Mouse (Mus musculus) heart, embryonic 15.5 days (tissue): ENCODE results near the gene Mrps34. TPM values are rescaled to one million over a fixed set of nuclear protein-coding genes. Genes with fewer than 3 reads are reported as not detected.

Source experiments
- ATAC-seq: fragments of 200-750 bp; cut with Nextera tagmentation; replicated peaks from 2 replicates; pipeline ENCODE4 v1.8.0; 2017; ENCODE audit warnings: low read depth, moderate TSS enrichment; ENCODE audit not compliant: insufficient number of reproducible peaks, insufficient read depth, low FRiP score
- H3K27ac ChIP-seq: fragments of 300-500 bp; sonication (generic); 2 replicates; pipeline ENCODE4 v1.5.1; 2015; ENCODE audit warnings: mild to moderate bottlenecking, inconsistent platforms
- H3K27me3 ChIP-seq: fragments of 300-500 bp; sonication (generic); 2 replicates; pipeline ENCODE4 v1.6.1; 2015; ENCODE audit warnings: inconsistent platforms
- H3K36me3 ChIP-seq: fragments of 300-500 bp; sonication (generic); 2 replicates; pipeline ENCODE4 v1.6.1; 2015; ENCODE audit warnings: mild to moderate bottlenecking, inconsistent platforms
- H3K4me1 ChIP-seq: fragments of 300-500 bp; sonication (generic); replicated peaks from 2 replicates; pipeline ENCODE4 v1.6.1; 2015; ENCODE audit warnings: inconsistent platforms
- H3K4me2 ChIP-seq: fragments of 300-500 bp; sonication (generic); 2 replicates; pipeline ENCODE4 v1.6.1; 2015; ENCODE audit warnings: inconsistent platforms, mild to moderate bottlenecking, moderate library complexity
- H3K4me3 ChIP-seq: fragments of 300-500 bp; sonication (generic); 2 replicates; pipeline ENCODE4 v1.5.1; 2015; ENCODE audit warnings: mild to moderate bottlenecking, inconsistent platforms
- H3K9ac ChIP-seq: fragments of 300-500 bp; sonication (generic); 2 replicates; pipeline ENCODE4 v1.6.1; 2015; ENCODE audit warnings: mild to moderate bottlenecking, inconsistent platforms
- H3K9me3 ChIP-seq: fragments of 300-500 bp; sonication (generic); replicated peaks from 2 replicates; pipeline ENCODE4 v1.6.1; 2016; ENCODE audit warnings: inconsistent platforms
- WGBS: fragments of 180-500 bp; shearing (Covaris S2); methylation state at CpG from one replicate; pipeline ENCODE4 v1.1.7; 2015; ENCODE audit warnings: mixed read lengths; 5-methylcytosine and 5-hydroxymethylcytosine counted together
- polyA plus RNA-seq: library from polyadenylated mRNA; unstranded; fragments of >200 nt; fragmentation: Nextera tagmentation; extraction: Ambion mirVana; gene quantifications from 2 replicates; pipeline ENCODE4 v1.2.1, GENCODE M21; 2015

Gene Mrps34
- 74.7 and 78.0 TPM in 2 replicates for polyA plus RNA-seq

- WGBS: under 1% methylated on average over 62 of the region's 62 CpGs
- H3K9ac ChIP-seq: peak within 1 kb of the TSS; percentile 91
- H3K4me2 ChIP-seq: peak within 1 kb of the TSS; percentile 94
- H3K27me3 ChIP-seq: no peaks in the 10 kb centered on the region
- H3K36me3 ChIP-seq: peaks cover 60% of the 10 kb centered on the region
- ATAC-seq: peak; percentile 33; the same call in 1 of the 2 replicates
- peak within 1 kb of the TSS; percentile 81 for H3K4me3 ChIP-seq
- H3K9me3 ChIP-seq: no peaks in the 10 kb centered on the region
- peaks cover 47% of the 10 kb centered on the region for H3K4me1 ChIP-seq
- peak within 1 kb of the TSS; percentile 91 for H3K27ac ChIP-seq
Observed at GRCm38 (mm10) chr17:24894995-24895547, at the start of gene Mrps34, which contains the start of gene Eme2. Gene Mrps34, plus strand, starts transcription at chr17:24895116. Gene Eme2, minus strand, starts transcription at chr17:24895087.

- no peaks in the 10 kb centered on the region for H3K36me3 ChIP-seq
- H3K9ac ChIP-seq: no peak overlapping the region
- ATAC-seq: no peak
- no peak overlapping the region for H3K27ac ChIP-seq
- WGBS: 94% methylated on average over 1 of the region's 1 CpGs
- H3K4me3 ChIP-seq: no peak overlapping the region
- H3K27me3 ChIP-seq: no peaks in the 10 kb centered on the region
- H3K9me3 ChIP-seq: no peaks in the 10 kb centered on the region
- peaks cover 19% of the 10 kb centered on the region for H3K4me1 ChIP-seq
- H3K4me2 ChIP-seq: no peak overlapping the region
Observed at GRCm38 (mm10) chr17:24847386-24847785, 47.5 kb upstream of the Mrps34 start.

GRCm38 (mm10) chr17:24848600-24849031, 46.3 kb upstream of the Mrps34 start:
- peak overlapping the region; percentile 98 for H3K27ac ChIP-seq
- peak overlapping the region; percentile 60 for H3K4me3 ChIP-seq
- H3K27me3 ChIP-seq: no peaks in the 10 kb centered on the region
- peaks cover 19% of the 10 kb centered on the region for H3K4me1 ChIP-seq
- no peaks in the 10 kb centered on the region for H3K9me3 ChIP-seq
- peaks cover 9% of the 10 kb centered on the region for H3K36me3 ChIP-seq
- no peak for ATAC-seq
- peak overlapping the region; percentile 86 for H3K4me2 ChIP-seq
- H3K9ac ChIP-seq: peak overlapping the region; percentile 43; the same call in 1 of the 2 replicates

- Histone ChIP-seq H3K4me3 (peak overlapping the region; percentile 60), H3K36me3 (peaks cover 18% of the 10 kb centered on the region), H3K4me1 (peaks cover 18% of the 10 kb centered on the region), H3K9me3 (no peaks in the 10 kb centered on the region), H3K4me2 (peak overlapping the region; percentile 86), H3K9ac (peak overlapping the region; percentile 91), H3K27me3 (no peaks in the 10 kb centered on the region), H3K27ac (peak overlapping the region; percentile 98)
- WGBS: under 1% methylated on average over 21 of the region's 21 CpGs
- ATAC-seq: peak; percentile 56
Observed at GRCm38 (mm10) chr17:24849733-24850064, 45.2 kb upstream of the Mrps34 start.

- under 1% methylated on average over 58 of the region's 58 CpGs for WGBS
- peaks cover 18% of the 10 kb centered on the region for H3K36me3 ChIP-seq
- peaks cover 16% of the 10 kb centered on the region for H3K4me1 ChIP-seq
- H3K27ac ChIP-seq: peak within 1 kb of the TSS; percentile 98
- peak within 1 kb of the TSS; percentile 86 for H3K4me2 ChIP-seq
- peak within 1 kb of the TSS; percentile 60 for H3K4me3 ChIP-seq
- no peaks in the 10 kb centered on the region for H3K9me3 ChIP-seq
- ATAC-seq: peak; percentile 98
- no peaks in the 10 kb centered on the region for H3K27me3 ChIP-seq
- peak within 1 kb of the TSS; percentile 91 for H3K9ac ChIP-seq
Observed at GRCm38 (mm10) chr17:24850065-24850772, 44.7 kb upstream of the Mrps34 start, which contains the start of gene Fahd1. Gene Fahd1, minus strand, starts transcription at chr17:24850364.

GRCm38 (mm10) chr17:24850773-24851127, 44.2 kb upstream of the Mrps34 start:
- Histone ChIP-seq H3K4me3 (peak overlapping the region; percentile 60), H3K27ac (peak overlapping the region; percentile 98)
- WGBS: 2% methylated on average over 20 of the region's 20 CpGs

GRCm38 (mm10) chr17:24851381-24852125, 43.4 kb upstream of the Mrps34 start:
- H3K4me2 ChIP-seq: peak overlapping the region; percentile 86
- H3K4me1 ChIP-seq: peaks cover 16% of the 10 kb centered on the region
- H3K9ac ChIP-seq: peak overlapping the region; percentile 62; the same call in 1 of the 2 replicates
- WGBS: 77% methylated on average over 10 of the region's 10 CpGs
- peaks cover 18% of the 10 kb centered on the region for H3K36me3 ChIP-seq
- H3K27me3 ChIP-seq: no peaks in the 10 kb centered on the region
- H3K4me3 ChIP-seq: peak overlapping the region; percentile 60
- H3K9me3 ChIP-seq: no peaks in the 10 kb centered on the region
- no peak for ATAC-seq
- H3K27ac ChIP-seq: no peak overlapping the region

More at GRCm38 (mm10) chr17:24850773-24851127, 44.2 kb upstream of the Mrps34 start:
- no peaks in the 10 kb centered on the region for H3K27me3 ChIP-seq
- H3K9ac ChIP-seq: peak overlapping the region; percentile 62
- peak overlapping the region; percentile 86 for H3K4me2 ChIP-seq
- ATAC-seq: no peak
- no peaks in the 10 kb centered on the region for H3K9me3 ChIP-seq
- H3K36me3 ChIP-seq: peaks cover 18% of the 10 kb centered on the region
- peaks cover 16% of the 10 kb centered on the region for H3K4me1 ChIP-seq

- no peak overlapping the region for H3K4me2 ChIP-seq
- no peaks in the 10 kb centered on the region for H3K9me3 ChIP-seq
- no peak for ATAC-seq
- peaks cover 20% of the 10 kb centered on the region for H3K36me3 ChIP-seq
- H3K27me3 ChIP-seq: no peaks in the 10 kb centered on the region
- H3K4me1 ChIP-seq: peaks cover 6% of the 10 kb centered on the region; the same call in 1 of the 2 replicates
- H3K27ac ChIP-seq: no peak overlapping the region
- no peak overlapping the region for H3K4me3 ChIP-seq
- H3K9ac ChIP-seq: no peak overlapping the region
- 75% methylated on average over 3 of the region's 3 CpGs for WGBS
Observed at GRCm38 (mm10) chr17:24855838-24856464, 39.0 kb upstream of the Mrps34 start.

GRCm38 (mm10) chr17:24856589-24856988, 38.3 kb upstream of the Mrps34 start:
- H3K4me3 ChIP-seq: no peak overlapping the region
- no peak overlapping the region for H3K4me2 ChIP-seq
- H3K9ac ChIP-seq: no peak overlapping the region
- H3K9me3 ChIP-seq: no peaks in the 10 kb centered on the region
- 92% methylated on average over 13 of the region's 13 CpGs for WGBS
- ATAC-seq: no peak
- peaks cover 26% of the 10 kb centered on the region for H3K36me3 ChIP-seq
- H3K27ac ChIP-seq: no peak overlapping the region
- H3K4me1 ChIP-seq: no peaks in the 10 kb centered on the region
- no peaks in the 10 kb centered on the region for H3K27me3 ChIP-seq

- H3K27ac ChIP-seq: no peak overlapping the region
- no peaks in the 10 kb centered on the region for H3K9me3 ChIP-seq
- H3K27me3 ChIP-seq: no peaks in the 10 kb centered on the region
- WGBS: 84% methylated on average over 8 of the region's 8 CpGs
- H3K4me1 ChIP-seq: no peaks in the 10 kb centered on the region
- peaks cover 33% of the 10 kb centered on the region for H3K36me3 ChIP-seq
- no peak overlapping the region for H3K9ac ChIP-seq
- no peak for ATAC-seq
- no peak overlapping the region for H3K4me3 ChIP-seq
- no peak overlapping the region for H3K4me2 ChIP-seq
Observed at GRCm38 (mm10) chr17:24857831-24858470, 37.0 kb upstream of the Mrps34 start.
